Mouse (Mus musculus) 416B (cell line): ENCODE results near the gene Ms4a10.

Experiments used
- DNase-seq: peaks from one replicate; pipeline ENCODE4 v3.0.0; 2011; ENCODE audit warnings: low read depth

Gene Ms4a10

GRCm38 (mm10) chr19:10974238-10974865 lies at the start of gene Ms4a10:
TSS of gene Ms4a10 (minus strand) at chr19:10974670.
- DNase-seq = no peak

GRCm38 (mm10) chr19:11022382-11022781 lies 47.9 kb upstream of the Ms4a10 start:
- DNase-seq = no peak

DNA sequence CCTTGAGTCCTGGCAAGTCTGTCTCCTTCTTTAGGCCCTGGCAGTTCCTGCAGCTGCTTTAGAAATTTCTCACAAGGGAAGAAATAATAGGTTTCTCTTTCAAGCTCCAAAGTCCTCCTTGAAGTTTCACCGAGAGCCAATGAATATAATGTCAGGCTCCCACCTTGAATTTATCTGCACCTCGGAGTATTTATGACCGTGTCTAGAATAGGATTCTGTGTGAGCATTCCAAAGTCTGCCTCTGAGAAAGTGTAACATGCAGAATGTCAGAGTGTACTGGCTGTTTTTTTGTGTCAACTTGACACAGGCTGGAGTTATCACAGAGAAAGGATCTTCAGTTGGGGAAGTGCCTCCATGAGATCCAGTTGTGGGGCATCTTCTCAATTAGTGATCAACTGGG lies 43.4 kb upstream of the Ms4a10 start, which contains the start of gene Ms4a18:
TSS of gene Ms4a18 (minus strand) at position 141 of the 400 bp plus-strand sequence.
- DNase-seq = no peak

GRCm38 (mm10) chr19:11017251-11017650 lies 42.8 kb upstream of the Ms4a10 start:
- no peak for DNase-seq

- no peak for DNase-seq
These were observed 41.5 kb upstream of the Ms4a10 start for GRCm38 (mm10) chr19:11015998-11016397.

GRCm38 (mm10) chr19:11015468-11015867 lies 41.0 kb upstream of the Ms4a10 start:
- no peak for DNase-seq

DNA sequence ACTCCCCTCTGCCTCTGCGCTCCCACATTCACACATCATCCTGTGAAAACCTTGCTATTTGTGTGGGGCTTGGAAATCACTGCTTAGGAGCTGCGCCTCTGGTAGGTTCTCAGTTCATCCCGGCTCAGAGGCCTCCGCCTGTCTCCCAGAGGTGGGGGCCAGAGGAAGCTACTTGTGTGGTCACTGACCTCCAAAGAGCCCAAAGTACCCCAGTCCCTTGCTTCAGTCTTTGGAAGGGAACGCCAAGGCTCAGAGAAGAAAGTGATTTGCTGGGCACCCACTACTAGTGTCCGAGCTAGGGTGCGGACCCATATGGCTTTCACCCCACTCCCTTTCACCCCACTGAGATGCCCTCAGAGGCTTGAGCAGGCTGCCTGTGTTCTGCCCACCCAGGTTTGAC lies 18.7 kb upstream of the Ms4a10 start, which contains the start of gene Ms4a15:
TSS of gene Ms4a15 (minus strand) at position 101 of the 400 bp plus-strand sequence.
- DNase-seq = no peak

GRCm38 (mm10) chr19:10991911-10992310 lies 17.4 kb upstream of the Ms4a10 start:
- DNase-seq = no peak

- no peak for DNase-seq
These were observed 16.3 kb upstream of the Ms4a10 start for GRCm38 (mm10) chr19:10990751-10991150.

DNA sequence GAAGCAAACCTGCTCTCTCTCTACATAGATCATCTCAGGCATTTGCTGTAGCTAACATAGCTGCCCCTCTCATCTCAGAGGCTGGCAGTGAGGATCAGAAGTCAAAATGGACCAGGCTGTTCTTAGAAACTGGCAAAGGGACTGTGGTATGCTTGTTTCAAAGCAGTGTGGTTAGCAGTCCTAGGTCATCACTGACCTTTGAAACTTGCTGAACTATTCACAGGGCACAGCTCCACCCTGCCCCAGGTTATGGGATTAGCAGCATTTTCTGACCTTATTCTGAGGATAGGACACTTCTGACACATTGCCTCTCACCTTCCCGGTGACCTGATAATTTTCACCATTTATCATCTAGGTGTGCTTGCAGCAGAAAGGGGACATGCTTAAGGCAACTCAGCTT lies 14.1 kb upstream of the Ms4a10 start:
- no peak for DNase-seq

DNA sequence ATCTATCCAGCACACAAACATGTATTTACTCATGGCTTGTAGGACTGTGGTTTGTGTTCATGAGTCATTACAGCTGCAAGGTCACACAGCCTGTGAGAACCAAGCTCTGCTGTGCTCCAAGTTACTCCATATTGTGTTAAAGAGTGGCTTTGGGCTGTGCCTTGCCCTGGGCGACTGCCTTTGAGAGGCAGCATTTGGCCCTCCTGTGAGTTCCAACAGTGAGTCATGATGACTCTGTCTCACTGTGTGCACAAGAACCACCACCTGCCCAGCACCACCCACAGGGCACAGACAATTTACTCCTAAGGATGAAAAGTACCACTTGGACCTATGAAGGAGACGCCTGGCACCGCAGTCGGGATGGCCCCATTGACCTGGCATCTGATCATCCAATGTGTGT lies 11.4 kb upstream of the Ms4a10 start:
- DNase-seq = peak; percentile 20

DNA sequence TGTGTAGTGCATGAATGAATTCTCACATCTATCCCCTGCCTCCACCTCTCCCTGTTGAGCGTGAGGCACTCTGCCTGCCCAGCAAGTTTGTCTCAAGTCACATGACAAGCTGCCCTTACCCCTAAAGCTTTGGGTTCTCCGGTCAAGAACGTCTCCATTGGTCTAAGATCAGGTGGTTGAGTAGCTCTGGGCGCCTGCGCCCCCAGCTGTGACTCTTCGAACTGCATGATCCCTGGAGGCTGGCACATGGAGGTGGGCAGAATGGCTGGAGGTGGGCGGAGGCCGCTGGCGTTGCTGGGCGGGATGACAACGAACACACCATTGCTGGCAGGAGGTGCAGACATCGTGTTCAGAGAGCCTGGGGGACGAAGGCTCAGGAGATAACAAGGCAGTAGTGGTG lies 10.1 kb upstream of the Ms4a10 start:
- no peak for DNase-seq

- peak; percentile 20 for DNase-seq
These were observed 8.7 kb upstream of the Ms4a10 start for GRCm38 (mm10) chr19:10983146-10983545.

DNA sequence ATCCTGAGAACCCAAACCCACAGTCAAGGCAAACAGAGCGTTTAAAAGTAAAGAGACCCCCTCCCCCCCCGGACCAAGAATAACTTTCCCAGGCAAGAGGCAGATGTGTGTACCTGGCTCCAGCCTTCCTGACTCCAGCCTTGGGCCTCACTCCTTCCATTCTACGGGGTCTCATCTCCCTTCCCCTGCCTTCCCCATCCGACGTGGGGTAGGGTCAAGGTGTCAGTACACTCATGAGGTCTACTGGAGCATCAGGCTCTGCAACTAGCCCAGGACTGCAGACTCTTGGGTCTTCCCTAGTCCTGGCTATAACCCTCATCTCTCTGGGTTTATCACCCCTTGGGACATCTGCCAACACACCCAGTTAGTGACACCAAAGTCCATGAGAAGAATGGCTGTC lies 5.7 kb upstream of the Ms4a10 start:
- no peak for DNase-seq

DNA sequence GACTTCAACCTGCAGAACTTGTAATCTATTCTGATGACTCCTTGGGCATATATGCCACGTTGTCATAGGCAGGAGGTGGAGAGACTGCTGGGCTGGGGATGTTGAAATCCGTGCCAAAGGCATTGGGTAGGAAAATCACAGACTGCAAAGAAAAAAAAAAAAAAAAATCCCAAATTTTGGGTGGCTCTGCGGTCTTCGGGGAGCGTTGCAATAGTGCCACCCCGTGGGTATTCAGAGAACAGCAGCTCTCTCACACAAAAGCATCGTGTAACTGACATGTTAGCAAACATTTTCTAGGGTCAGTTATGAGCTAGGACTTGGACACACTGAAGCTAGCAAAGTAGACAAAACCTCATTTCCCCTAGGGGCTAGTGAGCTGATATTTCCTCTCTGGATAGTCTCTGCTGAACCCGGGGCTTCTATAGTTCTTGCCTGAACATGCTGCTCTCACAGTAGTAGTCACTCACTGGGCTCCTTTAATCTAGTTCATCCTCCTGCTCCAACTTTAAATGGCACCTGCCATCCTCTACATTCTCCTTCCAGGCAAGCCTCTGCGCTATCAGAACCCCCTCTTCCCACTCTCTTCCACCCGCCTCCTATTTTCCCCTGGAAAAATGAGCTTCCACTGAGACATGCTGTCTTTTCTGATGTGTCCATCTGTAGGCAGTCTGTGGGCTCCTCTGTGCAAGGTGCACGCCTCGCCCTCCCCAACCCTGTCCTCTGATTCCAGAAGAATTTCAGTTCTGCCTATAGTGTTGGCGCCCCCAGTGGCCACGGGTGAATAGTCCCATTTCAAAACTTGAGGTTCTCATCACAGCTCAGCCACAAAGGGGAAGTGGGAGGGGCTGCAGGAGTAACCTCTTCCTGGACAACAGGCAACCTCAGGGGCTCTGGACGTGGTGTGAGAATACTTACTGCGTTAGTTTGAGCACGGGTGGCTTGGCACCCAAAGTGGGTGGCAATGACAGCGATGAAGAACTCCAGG lies 5.0 kb upstream of the Ms4a10 start:
- DNase-seq = peak; percentile 95

- DNase-seq = peak; percentile 55
These were observed 1.8 kb upstream of the Ms4a10 start for GRCm38 (mm10) chr19:10976318-10976717.

- DNase-seq = peak; percentile 8
These were observed 717 bp upstream of the Ms4a10 start for GRCm38 (mm10) chr19:10975187-10975586.

- DNase-seq = no peak
These were observed 1.3 kb downstream of the Ms4a10 start for GRCm38 (mm10) chr19:10973187-10973586.

- no peak for DNase-seq
These were observed 1.8 kb downstream of the Ms4a10 start for GRCm38 (mm10) chr19:10972660-10973059.

DNA sequence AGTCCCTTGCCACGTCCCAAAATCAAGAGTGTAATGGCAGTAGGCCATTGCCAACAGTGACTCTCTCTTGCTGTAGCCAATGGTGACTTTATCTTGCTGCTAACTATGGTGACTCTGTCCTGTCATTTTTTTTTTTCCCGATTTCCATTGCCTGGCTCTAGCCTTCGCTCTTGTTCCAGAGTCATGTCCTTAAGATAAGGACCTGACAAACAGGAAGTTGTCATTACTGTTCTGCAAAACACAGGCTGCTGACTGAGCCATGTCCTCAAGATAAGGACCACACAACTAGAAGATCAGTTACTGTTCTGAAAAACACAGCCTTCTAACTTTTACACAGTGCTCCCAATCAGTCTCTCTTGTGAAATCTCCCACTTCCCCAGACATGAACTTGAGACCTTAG lies 4.0 kb downstream of the Ms4a10 start:
- peak; percentile 42 for DNase-seq

DNA sequence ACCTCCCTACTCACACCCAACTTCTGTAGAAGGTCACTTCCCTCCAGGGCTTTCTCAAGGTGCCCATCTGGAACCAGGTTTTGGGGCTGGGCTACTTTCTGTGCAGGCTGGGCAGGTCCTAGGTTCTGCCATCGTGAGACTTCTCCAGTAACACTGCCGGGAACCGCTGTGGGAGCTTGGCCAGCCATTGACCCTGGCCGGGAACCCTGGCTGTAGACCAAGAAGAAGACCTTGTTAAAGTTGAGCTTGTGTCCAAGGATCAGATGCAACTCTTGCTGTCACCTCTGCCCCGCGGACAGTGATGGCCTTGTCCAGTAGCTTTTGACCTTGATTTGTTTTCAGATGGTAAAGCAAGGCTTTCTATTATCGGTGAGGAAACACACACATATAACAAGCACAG lies 5.9 kb downstream of the Ms4a10 start:
- no peak for DNase-seq

DNA sequence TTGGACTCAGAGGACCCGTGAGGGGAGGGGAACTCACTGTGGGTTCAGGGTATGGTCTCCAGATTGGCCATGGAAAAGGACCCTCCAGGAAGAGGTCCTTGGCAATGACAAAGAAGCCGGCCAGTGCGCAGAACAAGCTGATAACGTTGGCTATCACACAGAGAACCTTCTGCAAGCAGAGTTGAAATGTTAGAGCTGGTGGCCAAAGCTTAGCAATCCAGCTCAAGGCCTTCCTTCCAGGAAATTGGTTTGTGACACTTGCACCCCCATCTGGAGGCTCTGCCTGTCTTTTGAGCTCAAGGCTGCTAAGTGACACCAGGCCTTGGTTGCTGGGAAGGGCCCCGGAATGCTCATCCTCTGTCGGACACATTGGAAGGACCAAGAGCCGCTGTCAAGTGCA lies 8.7 kb downstream of the Ms4a10 start:
- no peak for DNase-seq

DNA sequence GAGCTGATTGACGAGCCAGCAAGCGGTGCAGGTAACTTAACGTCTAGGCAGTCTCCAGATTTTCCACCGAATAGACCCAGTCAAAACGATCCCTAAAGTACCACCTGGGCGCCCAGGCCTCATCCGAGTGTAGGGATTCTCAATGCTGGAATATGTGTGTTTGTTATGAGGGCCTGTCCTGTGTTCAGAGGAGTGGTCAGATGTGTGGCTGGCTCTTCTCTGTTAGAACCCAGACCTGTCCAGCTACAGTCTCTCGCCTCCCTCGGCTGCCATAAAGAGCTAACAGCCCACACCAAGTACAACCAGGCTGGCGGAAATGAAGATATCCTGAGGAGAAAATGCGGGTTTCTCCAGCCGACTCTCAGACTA lies 14.5 kb downstream of the Ms4a10 start:
- no peak for DNase-seq
